Mouse (Mus musculus): ENCODE data around the gene Cd6.

DNA sequence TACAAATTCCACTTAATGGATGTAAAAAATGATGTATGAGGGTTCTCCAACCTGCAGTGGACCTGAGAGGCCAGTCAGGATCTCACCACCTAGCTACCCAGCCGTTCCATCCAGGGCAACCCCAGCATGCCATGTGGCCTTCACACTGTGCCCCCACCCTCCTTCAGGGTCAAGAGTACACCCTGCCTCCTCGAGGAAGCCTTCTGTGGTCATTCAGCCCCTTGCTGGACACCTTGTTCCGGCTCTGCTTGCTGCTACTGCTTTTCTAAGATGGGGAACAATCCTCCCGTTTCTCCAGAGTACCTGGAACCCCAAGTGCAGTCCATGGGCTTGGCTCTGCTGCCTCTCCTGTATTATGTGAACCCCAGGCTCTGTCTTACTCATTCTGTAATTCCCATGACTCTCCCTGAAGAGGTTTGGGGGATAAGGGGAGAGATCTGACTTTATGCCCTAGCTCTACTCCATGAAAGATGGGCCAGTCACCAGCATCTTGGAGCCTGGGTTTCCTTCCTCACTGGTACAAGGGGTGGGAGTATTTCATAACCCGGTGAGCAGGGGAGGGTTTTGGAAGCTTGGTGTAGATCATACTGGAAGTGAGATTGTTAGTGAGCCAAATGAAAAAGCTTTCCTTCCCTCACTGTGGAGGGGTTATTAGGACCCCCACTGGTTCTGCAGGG is 38.2 kb upstream of the Cd6 start:
- TF ChIP-seq CTCF (IDR thresholded peaks at IDR 0.05; ENCODE audit: low read depth) = no peak
- no peak for TF ChIP-seq EP300 (IDR thresholded peaks at IDR 0.05; ENCODE audit: low read depth)
